Mouse (Mus musculus) brain, embryonic 14.5 days (tissue): ENCODE data around the gene Nedd9.

Source experiments
- CTCF ChIP-seq: fragments of 200-500 bp; IDR thresholded peaks from 2 replicates; pipeline ENCODE4 v1.5.1; 2012; ENCODE audit warnings: inconsistent platforms, mild to moderate bottlenecking, moderate library complexity, borderline replicate concordance; ENCODE audit not compliant: insufficient read depth, insufficient read length; ENCODE audit errors: extremely low read depth
- POLR2A ChIP-seq: fragments of 200-500 bp; IDR thresholded peaks from 2 replicates; pipeline ENCODE4 v1.6.1; 2012; ENCODE audit warnings: mild to moderate bottlenecking, inconsistent platforms, borderline replicate concordance; ENCODE audit not compliant: poor library complexity, insufficient read depth, insufficient read length, severe bottlenecking; ENCODE audit errors: extremely low read depth

DNA sequence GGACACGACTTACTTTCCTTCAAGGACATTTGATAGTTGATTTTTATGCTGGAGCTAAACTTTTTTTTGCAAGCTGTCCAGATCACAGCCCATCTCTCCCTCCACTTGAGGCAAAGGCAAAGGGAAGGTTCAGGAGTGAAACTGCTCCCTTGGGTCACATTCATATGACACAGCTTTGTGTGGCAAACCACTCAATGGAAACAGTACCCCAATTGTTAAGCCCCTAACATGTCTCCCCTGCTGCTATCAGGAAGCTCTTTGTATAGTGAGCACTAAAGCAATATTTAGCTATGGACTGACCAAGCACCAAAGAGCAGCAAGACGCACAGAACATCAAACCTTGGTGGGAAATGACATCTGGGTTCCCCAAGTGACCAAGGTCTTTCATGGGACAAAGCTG lies 158.7 kb downstream of the Nedd9 start:
- TF ChIP-seq CTCF (no peak), POLR2A (no peak)
